In the genomic region with DNA sequence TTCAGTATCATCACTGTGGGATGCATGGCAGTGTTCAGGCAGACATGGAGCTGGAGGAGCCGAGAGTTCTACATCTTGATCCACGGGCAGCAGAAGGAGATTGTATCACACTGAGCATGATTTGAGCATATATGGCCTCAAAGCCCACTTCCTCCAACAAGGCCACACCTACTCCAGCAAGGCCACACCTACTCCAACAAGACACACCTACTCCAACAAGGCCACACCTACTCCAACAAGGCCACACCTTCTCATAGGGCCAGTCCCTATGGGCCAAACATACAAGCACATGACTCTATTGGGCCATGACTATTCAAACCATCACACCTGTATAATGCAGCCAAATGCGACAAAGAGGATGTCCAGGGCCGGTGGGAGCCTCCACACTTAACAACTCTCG, we compare ENCODE assay signal across 15 mouse cellular contexts. TPM values are rescaled to one million over a fixed set of nuclear protein-coding genes. Genes with fewer than 3 reads are reported as not detected.
"Had no signal": no experiment of that assay in that cellular context is flagged by ENCODE, and none has a peak within 500 bp of the region (broad histone marks: within the 10 kb centered on the region; RNA-seq: fewer than 3 reads in every experiment).

No protein-coding gene starts in this region.

- H3K4me1 ChIP-seq: midbrain, embryonic 12.5 days had no signal

- H3K4me2 ChIP-seq: limb, embryonic 12.5 days; lung, embryonic 15.5 days; midbrain, embryonic 12.5 days; neural tube, embryonic 13.5 days; stomach, embryonic 15.5 days had no signal

- DNase-seq: kidney, postnatal 10 days; kidney, postnatal 4 days; lung, postnatal 14 days; retina, postnatal 1 day; right cerebral cortex, postnatal 4 days; spleen, adult 18-20 months; thymus, postnatal 36 days had no signal

- H3K9ac ChIP-seq: limb, embryonic 12.5 days; lung, embryonic 15.5 days; midbrain, embryonic 12.5 days; neural tube, embryonic 13.5 days; stomach, embryonic 15.5 days had no signal

- H3K27ac ChIP-seq: layer of hippocampus, adult 2 months; limb, embryonic 12.5 days; lung, embryonic 15.5 days; midbrain, embryonic 12.5 days; neural tube, embryonic 13.5 days; stomach, embryonic 15.5 days had no signal

- H3K9me3 ChIP-seq: lung, embryonic 15.5 days; neural tube, embryonic 13.5 days; stomach, embryonic 15.5 days had no signal

- H3K27me3 ChIP-seq: limb, embryonic 12.5 days; lung, embryonic 15.5 days; midbrain, embryonic 12.5 days; neural tube, embryonic 13.5 days; stomach, embryonic 15.5 days had no signal

- H3K4me3 ChIP-seq: layer of hippocampus, adult 2 months; limb, embryonic 12.5 days; lung, embryonic 15.5 days; midbrain, embryonic 12.5 days; neural tube, embryonic 13.5 days; stomach, embryonic 15.5 days had no signal

- H3K36me3 ChIP-seq: limb, embryonic 12.5 days; lung, embryonic 15.5 days; midbrain, embryonic 12.5 days; neural tube, embryonic 13.5 days; stomach, embryonic 15.5 days had no signal

- ATAC-seq: midbrain, embryonic 16.5 days had no signal

RNA-seq across cellular contexts. Expression of gene Haao, which starts 23.6 kb away (rescaled TPM):
- total RNA-seq: layer of hippocampus, adult 2 months; layer of hippocampus, postnatal 10 days had no signal
- polyA plus RNA-seq: neural tube, embryonic 13.5 days had no signal
